Mouse (Mus musculus): ENCODE results near the gene Araf. TPM values are rescaled to one million over a fixed set of nuclear protein-coding genes. Genes with fewer than 3 reads are reported as not detected.

Gene Araf
- polyA plus RNA-seq, 1 experiment from 2014 or later: 113 TPM

DNA sequence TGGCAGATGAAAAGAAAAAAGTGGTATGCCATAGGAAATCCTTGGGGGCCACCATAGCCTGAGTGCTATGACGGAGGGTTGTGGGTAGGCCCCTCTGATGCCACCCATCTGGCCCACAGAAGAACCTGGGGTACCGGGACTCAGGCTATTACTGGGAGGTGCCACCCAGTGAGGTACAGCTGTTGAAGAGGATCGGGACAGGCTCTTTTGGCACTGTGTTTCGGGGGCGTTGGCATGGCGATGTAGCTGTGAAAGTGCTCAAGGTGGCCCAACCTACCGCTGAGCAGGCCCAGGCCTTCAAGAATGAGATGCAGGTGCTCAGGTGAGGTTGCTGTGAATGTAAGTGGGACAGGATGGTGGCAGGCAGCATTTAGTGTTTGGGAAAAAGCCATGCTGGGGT lies 56.2 kb downstream of the Araf start:
- no peak for ATAC-seq (ENCODE audit: insufficient number of reproducible peaks, insufficient read depth, low FRiP score, low TSS enrichment)
- Histone ChIP-seq H3K4me1 (no peaks in the 10 kb centered on the region), H3K27me3 (no peaks in the 10 kb centered on the region), H3K36me3 (peaks cover 18% of the 10 kb centered on the region), H3K27ac (no peak overlapping the region), H3K4me3 (no peak overlapping the region), H3K4me2 (replicated peaks) (no peak overlapping the region), H3K9ac (no peak overlapping the region), H3K9me3 (no peaks in the 10 kb centered on the region)
- 92% methylated on average over 7 of the region's 7 CpGs for WGBS

DNA sequence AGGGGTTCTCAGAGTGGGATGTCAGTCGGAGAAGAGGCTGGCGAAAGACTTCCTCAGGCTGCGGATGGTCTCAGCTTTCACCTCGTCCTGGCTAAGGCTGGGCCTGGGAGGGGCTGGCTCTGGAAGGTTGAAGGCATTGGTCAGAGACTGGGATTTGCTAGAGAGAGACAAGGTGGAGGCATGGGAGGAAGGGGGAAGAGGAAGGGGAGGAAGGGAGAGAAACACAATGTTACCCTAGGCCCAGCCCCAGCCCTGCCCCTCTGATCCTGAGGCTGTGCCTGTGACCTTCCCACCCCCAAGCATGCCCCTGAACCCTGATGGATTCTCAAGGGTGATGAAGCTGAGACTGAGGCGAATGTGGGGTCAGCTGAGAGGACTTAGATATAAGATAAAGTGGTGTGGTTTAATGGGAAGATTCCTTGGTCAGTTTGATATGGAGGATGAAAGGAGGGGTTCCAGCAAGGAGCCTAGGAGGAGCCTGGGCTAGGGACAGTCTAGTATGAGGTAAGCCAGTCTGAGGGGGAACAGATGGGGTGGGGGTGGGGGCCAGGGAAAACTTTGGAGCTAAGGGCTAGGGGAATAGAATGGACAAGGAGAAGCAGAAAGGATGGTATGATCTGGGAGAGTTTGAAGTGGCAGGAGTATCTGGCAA lies 64.0 kb downstream of the Araf start:
- H3K9me3 ChIP-seq: no peaks in the 10 kb centered on the region
- no peak overlapping the region for H3K27ac ChIP-seq
- 46% methylated on average over 5 of the region's 5 CpGs for WGBS
- H3K4me1 ChIP-seq: no peaks in the 10 kb centered on the region
- no peak; the same call in 1 of the 2 replicates for ATAC-seq (ENCODE audit: insufficient number of reproducible peaks, insufficient read depth, low FRiP score, low TSS enrichment)
- no peak overlapping the region for H3K4me3 ChIP-seq
- H3K27me3 ChIP-seq: no peaks in the 10 kb centered on the region
- H3K9ac ChIP-seq: no peak overlapping the region
- no peaks in the 10 kb centered on the region for H3K36me3 ChIP-seq
- no peak overlapping the region for H3K4me2 ChIP-seq (replicated peaks)

DNA sequence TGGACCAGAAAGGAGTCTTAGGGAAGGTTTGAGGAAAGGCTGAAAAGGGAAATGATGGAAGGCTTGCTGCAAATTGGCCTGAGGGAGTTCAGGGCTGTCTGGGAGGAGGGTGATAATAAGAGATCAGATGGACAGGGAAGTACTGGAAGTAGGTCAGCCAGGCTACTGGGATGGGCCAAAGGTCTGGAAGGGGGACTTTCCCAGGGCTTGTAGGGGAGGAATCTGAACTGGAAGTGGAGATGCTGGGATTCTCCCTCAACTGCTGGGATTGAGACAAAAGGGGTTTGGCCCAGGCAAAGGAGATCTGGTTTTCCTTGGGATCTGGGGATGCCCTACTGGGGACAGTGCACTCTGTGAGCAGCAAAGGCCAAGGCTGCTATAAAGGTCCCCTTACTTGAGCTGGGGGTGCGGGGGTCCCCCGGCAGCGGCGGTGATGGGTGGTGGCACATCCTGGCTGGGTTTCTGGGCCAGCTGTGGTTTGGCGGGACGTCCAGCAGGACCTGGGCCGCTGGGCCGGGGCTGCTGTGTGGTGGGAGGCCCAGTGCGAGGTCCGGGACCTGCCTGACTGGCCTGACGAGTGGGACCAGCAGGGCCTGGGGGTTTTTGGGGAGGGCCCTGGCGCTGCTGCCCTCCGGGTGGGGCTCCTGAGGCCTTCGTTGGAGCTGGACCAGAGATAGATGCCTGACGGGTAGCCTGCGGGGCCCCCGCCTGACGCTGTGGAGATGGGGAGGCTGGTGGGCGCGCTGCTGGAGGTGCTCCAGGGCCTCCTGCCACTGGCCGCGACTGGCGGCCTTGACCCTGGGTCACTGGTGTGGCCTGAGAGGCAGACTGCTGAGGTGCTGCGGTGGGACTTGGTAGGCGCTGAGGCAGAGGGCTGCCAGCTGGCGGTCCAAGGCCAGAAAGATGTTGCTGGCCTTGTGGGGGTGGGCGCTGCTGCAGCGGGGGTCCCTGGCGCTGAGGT lies 64.8 kb downstream of the Araf start:
- 38% methylated on average over 27 of the region's 29 CpGs for WGBS
- no peak overlapping the region for H3K27ac ChIP-seq
- peak; percentile 24; the same call in 1 of the 2 replicates for ATAC-seq (ENCODE audit: insufficient number of reproducible peaks, insufficient read depth, low FRiP score, low TSS enrichment)
- H3K9me3 ChIP-seq: no peaks in the 10 kb centered on the region
- H3K4me3 ChIP-seq: no peak overlapping the region
- H3K4me1 ChIP-seq: no peaks in the 10 kb centered on the region
- no peak overlapping the region for H3K4me2 ChIP-seq (replicated peaks)
- no peaks in the 10 kb centered on the region for H3K27me3 ChIP-seq
- no peaks in the 10 kb centered on the region for H3K36me3 ChIP-seq
- H3K9ac ChIP-seq: no peak overlapping the region

DNA sequence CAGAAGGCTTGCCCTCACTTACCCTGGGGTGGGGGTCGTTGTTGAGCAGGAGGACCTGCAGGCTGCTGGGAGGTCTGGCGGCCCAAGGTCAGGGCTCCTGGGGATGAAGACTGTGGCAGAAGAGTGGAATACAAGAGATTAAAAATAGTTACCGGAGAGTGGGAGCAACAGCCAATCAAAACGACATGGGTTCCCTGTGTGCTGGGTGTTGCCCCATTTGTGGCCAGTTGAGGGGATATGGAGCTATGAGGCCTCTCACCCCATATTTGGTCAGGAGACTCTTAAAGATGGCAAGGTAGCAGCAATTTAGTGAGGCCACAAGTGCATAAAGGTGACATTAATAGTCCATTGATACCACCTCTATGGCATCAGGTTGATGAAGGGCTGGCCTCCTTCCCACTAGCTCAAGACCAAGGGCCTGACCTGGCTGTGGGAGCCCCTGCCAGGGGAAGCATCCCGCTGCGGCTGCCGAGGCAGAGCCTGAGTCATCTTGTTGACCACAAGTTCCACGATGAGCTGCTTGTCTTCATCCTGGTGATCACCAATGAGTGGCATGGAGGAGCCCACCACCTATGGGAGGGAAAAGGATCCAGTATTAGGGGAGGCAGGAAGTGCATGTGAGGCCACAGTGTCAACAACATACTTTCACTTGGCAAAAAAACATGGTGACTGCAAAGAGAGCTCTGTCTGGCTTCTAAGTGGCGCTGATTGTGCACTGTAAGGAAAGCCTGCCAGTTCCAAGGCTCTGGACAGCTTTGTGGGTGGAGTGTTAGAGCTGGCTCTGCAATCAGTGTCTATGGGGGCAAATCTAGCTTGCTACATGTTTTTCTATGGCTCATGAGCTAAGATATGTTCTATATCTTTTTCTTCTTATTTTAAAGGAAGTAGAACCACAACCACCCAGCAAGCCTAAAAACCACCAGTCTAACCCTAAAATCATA lies 65.8 kb downstream of the Araf start:
- no peak overlapping the region for H3K9ac ChIP-seq
- H3K4me1 ChIP-seq: no peaks in the 10 kb centered on the region
- H3K27me3 ChIP-seq: no peaks in the 10 kb centered on the region
- no peak overlapping the region for H3K27ac ChIP-seq
- H3K4me3 ChIP-seq: no peak overlapping the region
- no peaks in the 10 kb centered on the region for H3K9me3 ChIP-seq
- 80% methylated on average over 9 of the region's 9 CpGs for WGBS
- no peak for ATAC-seq (ENCODE audit: insufficient number of reproducible peaks, insufficient read depth, low FRiP score, low TSS enrichment)
- H3K36me3 ChIP-seq: no peaks in the 10 kb centered on the region
- no peak overlapping the region for H3K4me2 ChIP-seq (replicated peaks)

DNA sequence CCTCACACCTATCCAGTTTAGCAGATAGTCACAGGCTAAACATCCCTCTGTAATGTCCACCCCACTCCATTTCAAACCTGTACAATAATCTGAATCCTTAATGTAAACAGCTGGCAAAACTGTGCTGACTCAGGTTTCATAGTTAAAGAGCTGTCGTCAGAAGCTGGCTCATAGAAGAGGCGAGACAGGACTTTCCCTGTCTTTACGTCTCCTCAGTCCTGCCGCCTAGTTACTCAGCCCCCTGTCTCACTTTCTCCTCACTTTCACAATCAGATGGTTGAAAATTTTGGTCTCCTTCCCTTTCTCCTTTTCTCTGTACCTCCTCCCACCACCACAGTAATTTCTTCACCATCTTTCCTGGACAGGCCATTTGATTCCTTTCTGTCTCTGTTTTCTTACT lies 70.5 kb downstream of the Araf start:
- Histone ChIP-seq H3K36me3 (no peaks in the 10 kb centered on the region), H3K27ac (no peak overlapping the region), H3K4me2 (replicated peaks) (no peak overlapping the region), H3K4me1 (no peaks in the 10 kb centered on the region), H3K4me3 (no peak overlapping the region), H3K9me3 (no peaks in the 10 kb centered on the region), H3K9ac (no peak overlapping the region), H3K27me3 (no peaks in the 10 kb centered on the region)
- ATAC-seq (ENCODE audit: insufficient number of reproducible peaks, insufficient read depth, low FRiP score, low TSS enrichment): no peak
- 45% methylated on average over 4 of the region's 4 CpGs for WGBS

DNA sequence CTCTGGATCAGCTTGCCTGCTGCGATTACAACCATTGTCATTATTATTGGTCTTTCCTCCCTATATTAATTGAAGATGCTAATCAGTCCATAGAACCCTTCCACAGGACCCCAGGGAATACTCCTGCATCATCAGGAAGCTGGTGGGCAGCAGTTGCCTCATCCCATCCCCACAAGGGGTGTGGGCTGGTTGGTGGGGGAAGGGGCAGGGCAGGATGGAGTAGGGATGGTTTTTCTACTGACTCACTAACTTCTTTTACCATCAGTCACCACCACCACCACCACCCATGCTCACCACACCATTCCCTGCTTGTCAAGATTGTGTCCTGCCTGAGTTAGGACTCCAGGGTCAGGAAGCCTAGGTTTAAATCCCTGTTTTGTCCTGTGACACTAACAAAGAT lies 71.6 kb downstream of the Araf start:
- no peak for ATAC-seq (ENCODE audit: insufficient number of reproducible peaks, insufficient read depth, low FRiP score, low TSS enrichment)
- 70% methylated on average over 1 of the region's 1 CpGs for WGBS
- no peaks in the 10 kb centered on the region for H3K36me3 ChIP-seq

DNA sequence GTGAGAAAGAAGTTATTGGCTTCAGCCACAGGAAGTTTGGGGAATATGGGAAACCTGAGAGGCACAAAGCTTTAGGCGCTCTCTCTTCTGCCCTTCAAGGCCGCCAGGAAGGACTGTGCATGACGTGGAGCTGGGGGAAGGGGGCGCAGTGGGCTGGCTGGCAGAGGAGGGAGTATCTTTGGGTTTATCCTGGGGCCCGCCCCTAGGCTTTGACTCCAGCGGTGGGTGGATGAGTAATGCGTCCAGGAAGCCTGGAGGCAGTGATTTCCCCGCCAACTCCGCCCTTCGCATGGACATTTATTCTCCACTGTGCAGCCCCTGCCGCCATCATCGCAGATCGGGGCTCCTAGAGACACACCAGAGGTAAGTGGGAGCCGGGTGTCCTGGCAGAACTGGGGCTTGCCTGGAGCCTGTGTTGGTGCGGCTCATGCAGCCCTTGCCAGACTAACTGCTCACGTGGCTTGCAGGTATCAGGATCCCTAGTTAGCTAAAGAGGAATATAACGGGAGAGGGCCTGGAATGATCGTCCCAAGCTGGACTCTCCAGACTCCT lies 72.4 kb downstream of the Araf start, which contains the start of gene Timp1:
TSS of gene Timp1 (plus strand) at position 205 of the 552 bp plus-strand sequence.
- Histone ChIP-seq H3K27ac (no peak within 1 kb of the TSS), H3K4me3 (peak within 1 kb of the TSS; percentile 27), H3K36me3 (no peaks in the 10 kb centered on the region), H3K4me1 (no peaks in the 10 kb centered on the region), H3K4me2 (replicated peaks) (peak within 1 kb of the TSS; percentile 46), H3K9ac (no peak within 1 kb of the TSS), H3K9me3 (no peaks in the 10 kb centered on the region), H3K27me3 (no peaks in the 10 kb centered on the region)
- WGBS: 19% methylated on average over 18 of the region's 18 CpGs
- peak; percentile 68; the same call in 1 of the 2 replicates for ATAC-seq (ENCODE audit: insufficient number of reproducible peaks, insufficient read depth, low FRiP score, low TSS enrichment)

More for the DNA sequence above, 71.6 kb downstream of the Araf start:
- Histone ChIP-seq H3K27ac (no peak overlapping the region), H3K9me3 (no peaks in the 10 kb centered on the region), H3K4me3 (no peak overlapping the region), H3K4me1 (no peaks in the 10 kb centered on the region), H3K9ac (no peak overlapping the region), H3K27me3 (no peaks in the 10 kb centered on the region), H3K4me2 (replicated peaks) (no peak overlapping the region)

DNA sequence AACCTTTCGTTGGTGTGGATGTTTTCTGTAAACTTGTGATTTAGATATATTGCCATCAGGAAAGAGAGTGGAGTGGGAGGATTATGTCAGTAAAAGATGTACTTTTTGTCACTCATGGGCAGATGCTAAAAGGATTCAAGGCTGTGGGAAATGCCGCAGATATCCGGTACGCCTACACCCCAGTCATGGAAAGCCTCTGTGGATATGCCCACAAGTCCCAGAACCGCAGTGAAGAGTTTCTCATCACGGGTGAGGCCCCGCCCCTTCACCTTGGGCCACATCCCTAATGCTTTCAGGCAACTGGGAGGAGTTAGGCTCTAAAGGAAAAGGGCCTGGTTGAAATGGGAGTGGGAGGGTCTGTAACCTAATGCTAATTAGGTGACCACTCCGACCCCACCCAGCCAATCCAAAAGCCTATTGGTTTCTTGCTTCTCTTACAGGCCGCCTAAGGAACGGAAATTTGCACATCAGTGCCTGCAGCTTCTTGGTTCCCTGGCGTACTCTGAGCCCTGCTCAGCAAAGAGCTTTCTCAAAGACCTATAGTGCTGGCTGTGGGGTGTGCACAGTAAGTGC lies 75.4 kb downstream of the Araf start:
- no peak for ATAC-seq (ENCODE audit: insufficient number of reproducible peaks, insufficient read depth, low FRiP score, low TSS enrichment)
- Histone ChIP-seq H3K9me3 (no peaks in the 10 kb centered on the region), H3K27me3 (no peaks in the 10 kb centered on the region), H3K4me2 (replicated peaks) (no peak overlapping the region), H3K36me3 (no peaks in the 10 kb centered on the region), H3K4me3 (no peak overlapping the region), H3K27ac (no peak overlapping the region), H3K9ac (no peak overlapping the region), H3K4me1 (no peaks in the 10 kb centered on the region)
- 28% methylated on average over 11 of the region's 11 CpGs for WGBS

DNA sequence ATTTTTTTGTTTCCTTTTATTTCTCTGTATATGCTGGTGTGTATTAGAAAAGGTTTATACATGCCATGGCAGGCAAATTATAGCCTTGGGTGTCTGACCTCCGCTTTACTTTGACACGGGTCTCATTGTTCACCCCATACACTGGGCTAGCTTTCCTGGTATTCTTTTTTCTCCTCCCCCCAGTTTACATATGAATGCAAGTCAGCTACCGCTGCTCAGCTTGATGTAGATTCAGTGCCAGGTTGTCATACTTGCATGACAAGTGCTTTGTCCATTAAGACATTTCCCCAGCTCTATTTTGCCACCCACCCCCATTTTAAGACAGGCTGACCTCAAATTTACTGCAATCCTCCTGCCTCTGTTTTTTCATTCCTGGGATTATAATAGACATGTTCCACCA lies 77.6 kb downstream of the Araf start:
- 56% methylated on average over 3 of the region's 3 CpGs for WGBS
- ATAC-seq (ENCODE audit: insufficient number of reproducible peaks, insufficient read depth, low FRiP score, low TSS enrichment): no peak

DNA sequence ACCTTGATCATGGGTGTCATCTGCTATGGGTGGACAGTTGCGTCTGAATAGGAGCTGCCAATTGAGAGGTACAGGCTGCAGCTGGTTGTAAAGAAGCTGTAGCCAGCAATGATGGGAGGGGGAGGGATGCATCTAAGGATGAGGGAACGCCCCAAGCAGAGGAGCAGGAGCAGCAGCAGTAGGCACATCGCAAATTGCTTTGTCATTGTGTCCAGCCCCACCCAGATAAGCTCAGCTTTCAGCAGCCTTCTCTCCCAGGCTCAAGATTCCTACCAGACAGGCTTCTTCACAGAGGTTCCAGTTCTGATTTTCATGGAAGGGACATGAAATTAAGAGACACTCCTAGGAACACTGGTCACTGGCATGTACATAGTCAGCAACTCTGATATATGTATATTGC lies 112.5 kb downstream of the Araf start:
- ATAC-seq (ENCODE audit: insufficient number of reproducible peaks, insufficient read depth, low FRiP score, low TSS enrichment): no peak
- Histone ChIP-seq H3K27ac (no peak overlapping the region), H3K4me3 (no peak overlapping the region), H3K36me3 (no peaks in the 10 kb centered on the region), H3K27me3 (no peaks in the 10 kb centered on the region), H3K4me1 (no peaks in the 10 kb centered on the region), H3K9me3 (no peaks in the 10 kb centered on the region), H3K4me2 (replicated peaks) (no peak overlapping the region), H3K9ac (no peak overlapping the region)
- 48% methylated on average over 3 of the region's 3 CpGs for WGBS

More for the DNA sequence above, 77.6 kb downstream of the Araf start:
- Histone ChIP-seq H3K4me2 (replicated peaks) (no peak overlapping the region), H3K4me3 (no peak overlapping the region), H3K9me3 (no peaks in the 10 kb centered on the region), H3K27ac (no peak overlapping the region), H3K36me3 (no peaks in the 10 kb centered on the region), H3K9ac (no peak overlapping the region), H3K27me3 (no peaks in the 10 kb centered on the region), H3K4me1 (no peaks in the 10 kb centered on the region)
